Mouse (Mus musculus): Measurements from ENCODE around the gene Klrb1c.
"Not testable (repeated sequence)": the region's sequence is repeated elsewhere in the genome, so short reads cannot be mapped to it uniquely, and the experiment has no call there.

The Klrb1c gene

DNA sequence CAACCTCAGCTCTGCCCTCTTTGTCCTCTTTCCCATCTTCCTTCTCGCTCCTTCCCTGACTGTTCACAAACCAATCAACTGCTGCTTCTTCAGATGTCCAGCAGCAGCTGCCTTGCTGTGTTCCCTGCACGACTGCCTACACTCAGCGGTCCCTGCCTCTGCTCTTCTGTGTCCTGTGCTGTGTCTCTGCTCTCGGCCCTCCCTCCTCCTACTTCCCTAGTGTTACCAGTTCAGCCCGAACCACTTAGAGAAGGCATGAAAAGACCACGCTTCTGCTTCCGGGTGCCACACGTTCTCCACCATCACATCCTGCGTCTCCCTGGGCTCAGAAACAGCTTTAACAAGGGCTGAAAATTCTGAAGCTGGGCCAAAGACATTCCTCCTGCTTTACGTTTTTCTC lies 34.8 kb downstream of the Klrb1c start:
- not testable (repeated sequence) for DNase-seq

DNA sequence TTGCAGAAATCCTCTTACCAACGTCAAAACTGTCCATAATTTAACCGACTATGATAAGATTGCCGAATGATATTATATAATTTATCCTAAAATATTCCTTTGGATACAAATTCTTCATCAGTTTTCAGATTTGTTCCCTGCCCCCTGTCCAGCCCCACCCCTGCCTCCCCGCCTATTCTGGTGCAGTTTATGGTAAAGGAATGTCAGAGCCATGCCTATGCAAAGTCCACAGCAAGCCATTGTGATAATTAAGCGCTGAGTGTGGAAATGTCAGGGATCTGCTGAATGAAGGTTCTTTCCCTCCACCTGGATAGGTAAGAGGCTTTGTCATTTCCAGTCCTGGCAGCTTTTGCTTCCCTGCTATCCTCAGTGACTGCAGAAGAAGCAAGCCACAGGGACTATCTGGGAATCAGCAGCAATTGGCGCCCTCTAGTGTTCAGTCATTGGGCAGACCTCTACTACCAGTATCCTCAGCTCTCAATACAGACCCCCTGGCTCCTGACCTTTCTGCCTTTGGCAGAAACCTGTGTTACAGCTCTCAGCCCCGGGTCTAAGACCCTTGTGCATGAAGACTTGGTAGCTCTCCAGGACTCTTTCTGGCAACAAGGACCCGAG lies 35.3 kb downstream of the Klrb1c start:
- DNase-seq: peak; percentile 77

DNA sequence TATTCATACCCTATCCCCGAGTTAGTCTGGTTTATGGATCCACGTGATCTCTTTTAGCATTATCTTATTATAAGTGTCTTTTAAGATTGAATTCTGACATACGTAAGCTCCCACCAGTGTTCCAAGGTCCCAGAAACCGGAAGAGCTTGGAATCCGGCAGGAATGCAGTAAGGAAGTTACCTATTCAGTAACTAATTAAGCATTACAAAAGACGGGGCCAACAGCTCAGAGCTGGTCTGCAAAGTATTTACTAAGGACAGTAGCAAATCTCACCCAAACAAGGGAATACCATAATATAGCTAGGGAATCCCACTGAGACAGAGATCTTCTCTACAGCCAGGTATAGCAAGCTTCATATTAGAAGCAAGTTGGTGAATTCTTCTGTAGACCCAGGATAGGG lies 42.0 kb downstream of the Klrb1c start:
- not testable (repeated sequence) for DNase-seq

DNA sequence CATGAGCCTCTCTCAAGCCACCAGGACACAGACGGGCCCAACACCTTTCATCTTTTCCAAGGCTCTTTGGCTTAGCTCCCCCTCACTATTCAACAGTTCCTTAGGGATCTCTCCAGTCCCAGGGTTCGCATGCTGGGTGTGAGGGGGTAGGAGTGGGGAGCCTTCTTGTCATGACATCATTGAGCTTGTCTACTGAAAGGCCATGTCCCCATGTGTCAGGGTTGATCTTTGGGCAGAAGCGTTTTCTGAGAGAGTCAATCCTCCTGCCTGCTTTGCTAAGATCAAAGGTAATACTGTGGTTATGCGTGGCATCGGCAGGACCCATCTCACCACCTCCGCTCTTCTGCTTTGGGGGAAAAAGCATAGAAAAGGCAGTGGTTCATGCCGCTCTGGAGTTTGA lies 51.6 kb downstream of the Klrb1c start:
- DNase-seq: no peak

DNA sequence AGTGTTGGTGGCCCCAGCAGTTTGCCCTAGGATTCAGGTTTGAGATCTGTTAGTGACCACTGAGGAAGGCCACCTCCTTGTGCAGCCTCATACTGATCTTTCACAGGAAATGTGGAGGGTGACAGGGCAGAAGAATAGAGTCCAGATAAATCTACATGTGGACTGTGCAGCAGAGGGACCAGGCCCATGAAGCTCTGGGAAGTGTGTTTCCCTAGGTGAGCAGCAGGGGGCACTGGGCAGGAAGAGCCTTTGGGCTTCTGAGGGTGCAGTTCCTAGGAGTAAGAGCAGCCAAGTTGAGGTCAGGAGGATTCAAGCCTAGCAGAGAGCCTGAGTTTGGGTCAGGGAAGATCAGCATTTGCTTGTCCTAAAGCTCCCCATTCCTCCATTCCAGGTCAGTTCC lies 52.9 kb downstream of the Klrb1c start:
- no peak for DNase-seq

DNA sequence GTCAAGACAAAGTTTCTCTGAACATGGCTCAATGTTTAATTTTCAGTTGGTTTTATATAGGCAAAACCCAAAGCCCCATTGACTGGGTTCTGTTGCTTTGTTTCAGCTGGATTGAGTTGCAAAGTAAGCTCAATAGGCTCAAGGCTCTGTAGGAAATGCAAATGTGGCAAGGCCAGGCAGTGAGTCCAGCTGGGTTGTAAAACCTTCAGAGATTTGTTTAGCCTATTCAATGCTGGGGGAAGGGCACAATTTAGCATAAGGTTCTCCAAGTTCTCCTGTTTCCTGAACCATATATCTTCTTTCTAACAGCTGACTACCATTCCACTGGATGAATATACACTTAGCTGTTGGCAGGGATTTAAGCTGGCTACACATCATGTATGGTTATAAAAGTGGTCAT lies 54.1 kb downstream of the Klrb1c start:
- DNase-seq: no peak

DNA sequence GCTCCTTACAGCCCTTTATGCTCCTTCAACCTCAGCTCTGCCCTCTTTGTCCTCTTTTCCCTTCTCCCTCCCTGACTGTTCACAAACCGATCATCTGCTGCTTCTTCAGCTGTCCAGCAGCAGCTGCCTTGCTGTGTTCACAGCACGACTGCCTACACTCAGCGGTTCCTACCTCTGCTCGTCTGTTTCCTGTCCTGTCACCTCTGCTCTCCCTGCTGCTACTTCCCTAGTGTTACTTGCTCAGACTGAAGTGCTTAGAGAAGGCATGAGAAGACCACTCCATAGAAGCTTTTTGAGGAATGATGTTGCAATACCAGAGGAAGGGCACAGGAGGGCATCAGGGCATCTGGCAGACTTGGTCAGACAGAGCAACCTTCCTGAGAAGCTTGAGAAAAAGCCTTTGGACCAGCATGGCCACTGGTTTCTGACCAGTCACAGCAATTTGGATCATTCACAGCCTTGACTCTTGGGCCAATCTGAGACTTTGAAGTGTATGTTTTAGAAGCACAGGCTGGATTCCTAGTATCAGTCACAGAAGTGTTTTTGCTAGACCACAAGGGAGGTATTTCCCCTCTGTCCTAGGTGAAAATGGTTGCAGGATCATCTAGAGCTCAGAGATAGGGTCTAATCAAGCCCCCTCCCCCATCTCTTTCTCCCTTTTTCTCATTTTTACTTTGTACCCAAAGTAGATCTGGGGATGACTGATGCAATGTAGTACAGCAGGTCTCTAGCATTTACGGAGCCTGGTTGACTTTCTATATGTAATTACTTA lies 54.9 kb downstream of the Klrb1c start:
- no peak for DNase-seq

DNA sequence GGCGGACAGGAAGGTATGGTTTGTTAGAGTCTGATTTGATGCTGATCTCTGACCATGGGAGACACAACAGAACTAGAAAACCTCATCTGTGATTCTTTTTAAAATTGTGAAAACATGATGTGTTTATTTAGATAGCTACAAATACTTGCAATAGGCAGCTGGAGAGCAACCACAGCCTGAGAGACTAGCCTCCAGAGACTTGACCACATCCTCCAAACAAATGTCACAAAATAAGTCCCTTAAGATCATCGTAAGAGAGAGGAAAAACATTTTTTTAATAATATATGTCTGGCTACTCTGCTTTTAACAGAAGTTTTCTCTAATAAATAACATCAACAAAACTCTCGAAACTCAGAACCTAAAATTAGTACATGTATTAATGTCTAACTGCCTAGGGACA lies 57.0 kb downstream of the Klrb1c start:
- DNase-seq: no peak

Measured in kidney, adult 11 months (tissue).